Mouse (Mus musculus) regulatory T cell (primary cell): ENCODE data around the gene Trip10.

Source experiments
- in situ Hi-C: fragments of 300-600 bp; cut with MboI, MseI; formaldehyde crosslinking; loops from one replicate; pipeline ENCODE4 v1.15.1; 2025; ENCODE audit warnings: high pct_unique_total_duplicates

Gene Trip10

GRCm38 (mm10) chr17:57249186-57250181 is at the start of gene Trip10:
Gene Trip10 (plus strand): TSS chr17:57249455.
- in situ Hi-C loops, result loop anchor here (5.0 kb wide), 2 partner anchors 43 to 252 kb away; partner anchors contain the start of gene Alkbh7

- in situ Hi-C loops, result no loop called here
Measured at GRCm38 (mm10) chr17:57201841-57202724, 47.2 kb upstream of the Trip10 start.

- in situ Hi-C loops, result no loop called here
Measured at GRCm38 (mm10) chr17:57207938-57208337, 41.3 kb upstream of the Trip10 start.

GRCm38 (mm10) chr17:57209330-57209729 is 39.9 kb upstream of the Trip10 start:
- in situ Hi-C loops, result no loop called here

GRCm38 (mm10) chr17:57211501-57211900 is 37.8 kb upstream of the Trip10 start:
- in situ Hi-C loops, result no loop called here

- in situ Hi-C loops, result no loop called here
Measured at GRCm38 (mm10) chr17:57214676-57215387, 34.4 kb upstream of the Trip10 start.

GRCm38 (mm10) chr17:57218335-57218900 is 30.8 kb upstream of the Trip10 start:
- in situ Hi-C loops, result no loop called here

GRCm38 (mm10) chr17:57219167-57219883 is 29.9 kb upstream of the Trip10 start:
- in situ Hi-C loops, result no loop called here

GRCm38 (mm10) chr17:57219884-57220207 is 29.4 kb upstream of the Trip10 start:
- in situ Hi-C loops, result no loop called here

- in situ Hi-C loops, result no loop called here
Measured at GRCm38 (mm10) chr17:57221911-57222310, 27.3 kb upstream of the Trip10 start.

GRCm38 (mm10) chr17:57223313-57223712 is 25.9 kb upstream of the Trip10 start:
- in situ Hi-C loops, result no loop called here

GRCm38 (mm10) chr17:57227468-57227867 is 21.8 kb upstream of the Trip10 start:
- in situ Hi-C loops, result loop anchor here (5.0 kb wide), 1 partner anchor 105 kb away; no protein-coding TSS in a partner anchor

- in situ Hi-C loops, result loop anchor here (5.0 kb wide), 1 partner anchor 104 kb away; no protein-coding TSS in a partner anchor
Measured at GRCm38 (mm10) chr17:57228014-57228413, 21.2 kb upstream of the Trip10 start, which contains the start of gene C3. Gene C3 (minus strand): TSS chr17:57228136.

GRCm38 (mm10) chr17:57228873-57229272 is 20.4 kb upstream of the Trip10 start:
- in situ Hi-C loops, result loop anchor here (5.0 kb wide), 1 partner anchor 103 kb away; no protein-coding TSS in a partner anchor

GRCm38 (mm10) chr17:57229851-57230727 is 19.2 kb upstream of the Trip10 start:
- in situ Hi-C loops, result loop anchor here (5.0 kb wide), 1 partner anchor 102 kb away; no protein-coding TSS in a partner anchor

- in situ Hi-C loops, result no loop called here
Measured at GRCm38 (mm10) chr17:57230728-57231125, 18.5 kb upstream of the Trip10 start.

- in situ Hi-C loops, result no loop called here
Measured at GRCm38 (mm10) chr17:57231321-57231771, 17.9 kb upstream of the Trip10 start.

GRCm38 (mm10) chr17:57232200-57232599 is 17.1 kb upstream of the Trip10 start:
- in situ Hi-C loops, result no loop called here

- in situ Hi-C loops, result no loop called here
Measured at GRCm38 (mm10) chr17:57233038-57233437, 16.2 kb upstream of the Trip10 start.
